Mouse (Mus musculus): ENCODE results near the gene Slc5a10. TPM values are rescaled to one million over a fixed set of nuclear protein-coding genes. Genes with fewer than 3 reads are reported as not detected.
"Not testable (repeated sequence)": the region's sequence is repeated elsewhere in the genome, so short reads cannot be mapped to it uniquely, and the experiment has no call there.

Slc5a10 gene
- total RNA-seq, 2 experiments from 2014 or later = 0.18 to 0.27 TPM

GRCm38 (mm10) chr11:61639601-61640177 lies 80.9 kb downstream of the Slc5a10 start:
- DNase-seq (ENCODE audit: low spot score in 2 of 2) = no peak

GRCm38 (mm10) chr11:61638764-61639536 lies 81.7 kb downstream of the Slc5a10 start:
- intact Hi-C loops (cut with DNase I) = no loop called here
- DNase-seq (ENCODE audit: low spot score in 2 of 2) = no peak

More at GRCm38 (mm10) chr11:61639601-61640177, 80.9 kb downstream of the Slc5a10 start:
- intact Hi-C loops (cut with DNase I) = no loop called here

- intact Hi-C loops (cut with DNase I) = no loop called here
Measured at GRCm38 (mm10) chr11:61637856-61638255, 82.8 kb downstream of the Slc5a10 start.

GRCm38 (mm10) chr11:61637413-61637812 lies 83.2 kb downstream of the Slc5a10 start:
- intact Hi-C loops (cut with DNase I) = no loop called here
- no peak for DNase-seq (ENCODE audit: low spot score in 2 of 2)

More at GRCm38 (mm10) chr11:61637856-61638255, 82.8 kb downstream of the Slc5a10 start:
- DNase-seq (ENCODE audit: low spot score in 2 of 2) = no peak

GRCm38 (mm10) chr11:61636309-61636708 lies 84.3 kb downstream of the Slc5a10 start:
- intact Hi-C loops (cut with DNase I) = not testable (repeated sequence)

GRCm38 (mm10) chr11:61629621-61630020 lies 91.0 kb downstream of the Slc5a10 start:
- intact Hi-C loops (cut with DNase I) = loop anchor here (2.0 kb wide), 1 partner anchor 85 kb away; no protein-coding TSS in a partner anchor

More at GRCm38 (mm10) chr11:61636309-61636708, 84.3 kb downstream of the Slc5a10 start:
- not testable (repeated sequence) for DNase-seq (ENCODE audit: low spot score in 2 of 2)

GRCm38 (mm10) chr11:61626509-61626908 lies 94.1 kb downstream of the Slc5a10 start:
- intact Hi-C loops (cut with DNase I) = no loop called here
- DNase-seq (ENCODE audit: low spot score in 2 of 2) = no peak

More at GRCm38 (mm10) chr11:61629621-61630020, 91.0 kb downstream of the Slc5a10 start:
- no peak for DNase-seq (ENCODE audit: low spot score in 2 of 2)

- intact Hi-C loops (cut with DNase I) = no loop called here
- DNase-seq (ENCODE audit: low spot score in 2 of 2) = no peak
Measured at GRCm38 (mm10) chr11:61625136-61625535, 95.5 kb downstream of the Slc5a10 start.

Other genes with a start within 250 kb of the Slc5a10 start
- gene Mfap4, start 235.4 kb downstream of the Slc5a10 start, total RNA-seq (2021) = 10 to 100 TPM; 11.1 to 11.6 TPM
- 10 to 100 TPM; 30.5 to 32.4 TPM for gene Mapk7, start 226.4 kb downstream of the Slc5a10 start, total RNA-seq (2021)
- gene B9d1, start 215.7 kb downstream of the Slc5a10 start, total RNA-seq (2021) = 10 to 100 TPM; 38.0 to 44.1 TPM
- 100 to 1,000 TPM; 115 TPM for gene Epn2, start 141.1 kb downstream of the Slc5a10 start, total RNA-seq (2021)
- gene Grap, start 67.6 kb downstream of the Slc5a10 start, total RNA-seq (2021) = 1 to 10 TPM; 6.7 to 9.2 TPM
- under 1 TPM in 1 of 2 experiments, not detected in 1; 0.09 TPM for gene Fam83g, start 36.7 kb downstream of the Slc5a10 start, total RNA-seq (2021)
- 10 to 100 TPM; 32.4 to 35.0 TPM for gene Prpsap2, start 41.3 kb upstream of the Slc5a10 start, total RNA-seq (2021)
- 100 to 1,000 TPM in 1 of 2 experiments, 10 to 100 TPM in 1; 94.8 to 103 TPM for gene Ulk2, start 134.2 kb upstream of the Slc5a10 start, total RNA-seq (2021)
- gene Akap10, start 209.4 kb upstream of the Slc5a10 start, total RNA-seq (2021) = 10 to 100 TPM; 29.0 to 30.8 TPM
- 10 to 100 TPM; 43.8 to 44.9 TPM for gene Specc1, start 235.9 kb upstream of the Slc5a10 start, total RNA-seq (2021)

Data from left cerebral cortex, postnatal 14 days (tissue).